Mouse (Mus musculus) spleen, embryonic (tissue): ENCODE results near the gene Rassf7.

Experiments used
- CTCF ChIA-PET: fragments of 350-600 bp; sonication (Branson Sonifier 250); formaldehyde crosslinking; loops from one replicate; lab custom pipeline; 2022; lab: Charles Lee

The Rassf7 gene

DNA sequence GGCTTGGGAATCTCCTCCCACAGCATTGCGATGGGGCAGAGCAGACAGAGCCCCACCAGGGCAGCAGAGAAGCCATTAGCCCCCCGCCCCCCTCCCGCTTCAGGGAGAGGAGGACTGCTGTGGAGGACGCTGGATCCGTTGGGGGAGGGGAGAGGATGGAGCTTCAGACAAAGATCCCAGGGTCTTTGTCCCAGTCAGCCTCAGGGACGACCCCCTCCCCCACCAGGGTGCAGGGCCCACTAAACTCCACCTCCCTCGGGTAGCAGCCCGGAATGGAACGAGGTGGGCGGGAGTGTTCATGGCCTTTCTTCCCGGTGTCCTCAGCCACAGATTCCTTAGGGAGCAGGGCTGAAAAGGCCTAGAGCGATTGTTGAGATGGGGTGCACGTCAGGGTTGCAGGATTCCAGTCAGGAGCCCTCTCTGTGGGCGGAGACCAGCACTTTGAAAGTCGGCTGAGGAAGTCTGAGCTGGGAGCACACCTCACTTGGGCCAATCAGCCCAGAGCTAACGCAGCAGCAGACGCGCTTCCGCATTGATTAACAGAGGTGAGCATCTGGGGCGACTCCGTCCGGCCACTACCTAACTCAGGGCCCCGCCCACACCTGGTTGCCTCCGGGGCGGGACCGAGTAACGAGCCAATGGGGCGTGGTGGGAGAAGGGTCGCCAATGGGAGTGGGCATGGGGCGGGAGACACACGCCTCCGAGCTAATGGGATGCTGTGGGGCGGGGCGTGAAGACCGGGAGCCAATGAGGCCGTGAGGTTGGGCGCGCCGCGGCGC, at the start of gene Rassf7:
TSS of gene Rassf7 (plus strand) at position 760 of the 779 bp plus-strand sequence.
- CTCF ChIA-PET: interaction anchor here (0.5 to 0.7 kb wide), 3 partner anchors 40 to 1247 kb away, joined by 3 to 10 read pairs (median 4); no protein-coding TSS in a partner anchor

DNA sequence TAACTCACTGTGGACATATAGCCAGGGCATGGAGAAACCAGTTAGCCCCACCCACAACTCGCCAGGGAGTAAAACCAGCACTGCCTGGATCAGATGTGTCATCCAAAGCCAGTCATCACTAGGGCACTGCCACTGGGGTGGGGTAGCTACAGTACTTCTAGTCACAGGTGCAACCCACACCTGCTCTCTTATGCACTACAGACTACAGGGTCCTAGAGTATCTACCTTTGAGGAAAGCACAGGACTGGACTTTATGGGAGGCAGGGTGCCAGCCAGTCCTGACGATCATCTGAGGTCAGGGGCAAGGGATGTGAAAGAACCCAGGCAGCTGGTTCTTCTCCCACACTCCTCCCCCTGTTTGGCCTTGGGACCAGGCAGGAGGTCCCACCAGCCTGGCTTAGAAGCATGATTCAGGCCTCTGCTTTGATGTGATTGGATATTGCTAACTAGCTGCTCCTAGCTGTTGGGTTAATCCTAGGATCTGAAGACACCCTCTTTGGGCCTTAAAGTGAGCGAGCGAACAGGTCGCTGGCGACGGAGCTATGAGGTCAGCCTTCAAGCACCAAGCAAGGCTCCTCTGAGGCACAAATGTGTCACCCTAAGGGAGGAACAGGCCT, 47.7 kb upstream of the Rassf7 start:
- CTCF ChIA-PET: interaction anchor here (0.5 kb wide), 1 partner anchor 147 kb away, joined by 11 read pairs; no protein-coding TSS in a partner anchor

DNA sequence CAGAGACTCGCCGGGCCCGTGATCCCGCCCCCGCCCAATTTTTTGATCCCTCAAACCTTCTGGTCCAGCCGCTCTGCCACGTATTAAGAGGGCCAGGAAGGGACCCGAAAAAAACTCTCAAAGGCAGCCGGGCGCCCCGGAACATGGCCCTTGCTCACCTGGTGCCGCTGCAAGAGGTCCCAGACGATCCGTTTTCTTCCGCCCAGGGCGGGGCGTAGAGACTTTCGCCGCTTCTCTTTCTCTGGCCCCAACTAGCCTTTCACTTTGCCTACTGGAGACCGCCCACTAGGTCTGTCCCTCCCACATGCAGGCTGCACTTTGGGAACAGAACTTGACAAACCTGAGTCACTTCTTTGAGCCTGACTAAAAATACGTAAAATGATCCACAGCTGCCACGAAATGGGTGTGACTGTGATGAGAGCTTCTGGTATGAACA, 47.1 kb upstream of the Rassf7 start:
- CTCF ChIA-PET: interaction anchor here (0.5 kb wide), 1 partner anchor 147 kb away, joined by 11 read pairs; no protein-coding TSS in a partner anchor

DNA sequence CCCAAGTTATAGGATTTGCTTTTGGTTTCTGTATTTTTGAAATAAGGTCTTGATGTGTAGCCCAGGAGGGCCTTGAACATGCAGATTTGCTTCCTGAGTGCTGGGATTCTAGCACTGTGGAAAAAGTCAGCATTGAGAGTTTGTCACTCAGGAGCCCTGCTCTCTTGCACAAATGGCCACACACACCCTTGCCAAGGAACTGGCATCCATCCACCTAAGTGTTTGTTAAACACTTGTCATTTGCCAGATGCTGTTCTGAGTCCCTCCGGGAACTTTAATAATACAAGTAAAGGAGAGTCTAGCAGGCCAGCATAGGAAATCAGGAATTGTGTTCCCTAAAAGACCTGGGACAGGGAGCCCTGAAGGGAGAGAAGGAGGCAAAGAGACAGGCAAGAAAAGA, 46.4 kb upstream of the Rassf7 start:
- CTCF ChIA-PET: no interaction called here

DNA sequence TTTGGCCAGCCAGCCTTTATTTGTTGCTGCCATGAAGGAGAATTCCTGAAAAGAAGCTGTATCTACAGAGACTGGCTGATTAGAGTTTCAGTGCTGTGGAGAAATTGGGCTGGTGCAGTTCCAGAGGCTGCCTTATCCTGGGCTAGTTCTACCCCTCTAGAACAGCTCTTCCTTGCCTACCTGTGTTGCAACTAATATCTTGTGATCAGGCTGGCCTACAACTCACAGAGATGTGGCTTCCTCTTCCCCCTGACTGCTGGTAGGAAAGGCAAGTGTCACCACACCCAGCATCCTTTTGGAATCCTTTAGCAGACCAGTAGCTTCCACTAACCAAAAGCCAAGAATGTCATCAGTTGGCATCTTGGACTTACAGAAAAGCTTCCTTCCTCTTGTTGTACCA, 45.8 kb upstream of the Rassf7 start:
- CTCF ChIA-PET: no interaction called here

DNA sequence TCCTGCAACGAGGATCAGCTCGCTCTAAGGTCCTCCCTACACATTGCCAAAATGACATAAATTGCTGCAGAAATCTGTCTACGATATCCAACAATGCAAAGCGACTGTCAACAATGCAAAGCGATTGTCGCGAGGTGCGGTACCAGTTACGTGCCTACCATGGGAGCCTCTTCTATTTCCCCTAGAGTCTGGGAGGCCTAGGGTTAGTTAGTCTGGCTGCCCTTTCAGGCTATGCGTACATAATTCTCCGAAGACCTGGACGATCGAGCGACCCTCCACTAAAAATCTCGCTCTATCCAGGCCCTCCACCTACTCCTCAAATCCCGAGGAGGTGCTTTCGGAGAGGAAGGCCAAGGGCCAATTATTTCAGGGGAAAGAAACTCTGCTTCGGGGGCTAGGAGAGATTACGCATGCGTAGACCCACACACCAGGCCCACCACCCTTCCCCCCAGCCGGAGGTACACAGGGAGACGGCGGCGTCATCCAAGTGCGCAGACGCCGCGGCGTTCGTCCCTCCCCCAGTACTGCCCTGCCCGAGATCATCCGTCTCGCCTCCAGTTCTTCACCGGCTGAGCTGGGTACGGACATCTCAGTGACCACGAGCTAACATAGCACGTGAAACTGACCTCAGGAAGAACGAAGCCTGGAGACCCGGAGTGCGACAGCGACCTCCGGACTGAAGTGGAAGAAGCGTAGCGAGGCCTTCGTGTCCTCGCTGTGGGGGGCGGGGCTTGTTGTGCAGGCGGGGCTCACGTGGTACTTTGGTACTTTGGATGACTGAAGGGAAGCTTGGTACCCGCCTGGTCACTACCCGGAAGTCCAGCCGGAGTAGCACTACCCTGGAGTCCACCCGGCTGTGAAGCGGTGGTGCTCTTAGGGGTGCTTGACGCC, 43.3 kb upstream of the Rassf7 start, which contains the start of gene Rnh1:
TSS of gene Rnh1 (minus strand) at position 742 of the 891 bp plus-strand sequence.
- CTCF ChIA-PET: interaction anchor here (0.8 kb wide), 1 partner anchor 731 kb away, joined by 3 read pairs; no protein-coding TSS in a partner anchor

DNA sequence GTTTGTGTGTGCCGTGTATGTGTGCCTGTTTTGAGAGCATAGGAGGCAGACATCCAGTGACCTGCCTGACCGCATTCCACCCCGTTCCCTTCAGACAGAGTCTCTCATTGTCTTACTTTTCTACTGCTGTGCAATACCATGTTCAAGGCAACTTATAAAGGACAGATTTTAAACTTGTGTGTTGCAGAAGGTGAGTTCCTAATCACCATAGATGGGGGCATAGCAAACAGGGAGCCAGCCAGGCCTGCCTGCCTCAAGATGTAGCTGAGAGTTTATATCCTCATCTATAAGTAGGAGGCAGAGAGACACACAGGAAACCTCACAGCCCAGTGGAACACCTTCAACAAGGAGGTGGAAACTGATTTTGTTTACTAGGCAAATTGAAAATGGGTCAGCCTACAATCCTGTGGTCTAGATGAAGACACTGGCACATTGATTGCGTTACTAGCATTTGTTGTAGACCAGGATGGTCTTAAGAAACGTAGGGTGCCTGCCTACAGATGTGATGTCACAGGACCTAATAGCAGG, 42.3 kb upstream of the Rassf7 start:
- CTCF ChIA-PET: interaction anchor here (0.6 kb wide), 1 partner anchor 696 kb away, joined by 3 read pairs; no protein-coding TSS in a partner anchor

DNA sequence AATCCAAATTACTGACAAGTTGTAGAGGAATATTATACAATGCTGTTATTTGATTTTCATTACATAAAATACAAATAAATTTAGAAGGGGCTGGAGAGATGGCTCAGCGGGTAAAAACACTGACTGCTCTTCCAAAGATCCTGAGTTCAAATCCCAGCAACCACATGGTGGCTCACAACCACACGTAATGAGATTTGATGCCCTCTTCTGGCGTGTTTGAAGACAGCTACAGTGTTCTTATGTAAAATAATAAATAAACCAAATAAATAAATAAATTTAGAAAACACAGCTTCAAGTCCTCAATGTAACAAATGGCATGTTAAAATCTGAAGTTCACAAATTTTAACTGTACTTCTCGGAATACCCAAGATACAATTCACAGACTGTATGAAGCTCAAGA, 40.6 kb upstream of the Rassf7 start:
- CTCF ChIA-PET: interaction anchor here (0.6 to 1.3 kb wide), 4 partner anchors 40 to 273 kb away, joined by 3 to 14 read pairs (median 4); no protein-coding TSS in a partner anchor

DNA sequence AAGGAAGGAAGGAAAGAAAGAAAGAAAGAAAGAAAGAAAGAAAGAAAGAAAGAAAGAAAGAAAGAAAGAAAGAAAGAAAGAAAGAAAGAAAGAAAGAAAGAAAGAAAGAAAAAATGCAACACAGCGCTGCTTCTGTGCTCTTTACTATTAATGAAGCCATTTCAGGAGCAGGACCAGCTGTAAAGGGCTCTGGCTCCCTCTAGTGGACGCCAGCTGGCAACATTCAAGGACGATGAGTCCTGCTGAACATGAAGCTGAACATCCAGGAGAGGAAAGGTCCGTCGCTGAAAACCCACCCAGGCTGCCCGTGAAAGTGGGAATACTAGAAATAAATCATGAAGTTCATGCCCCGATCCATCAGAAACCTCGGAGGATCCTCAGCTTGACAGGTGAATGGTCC, 39.5 kb upstream of the Rassf7 start:
- CTCF ChIA-PET: interaction anchor here (0.6 to 1.3 kb wide), 4 partner anchors 103 to 234 kb away, joined by 3 to 7 read pairs (median 4); no protein-coding TSS in a partner anchor

DNA sequence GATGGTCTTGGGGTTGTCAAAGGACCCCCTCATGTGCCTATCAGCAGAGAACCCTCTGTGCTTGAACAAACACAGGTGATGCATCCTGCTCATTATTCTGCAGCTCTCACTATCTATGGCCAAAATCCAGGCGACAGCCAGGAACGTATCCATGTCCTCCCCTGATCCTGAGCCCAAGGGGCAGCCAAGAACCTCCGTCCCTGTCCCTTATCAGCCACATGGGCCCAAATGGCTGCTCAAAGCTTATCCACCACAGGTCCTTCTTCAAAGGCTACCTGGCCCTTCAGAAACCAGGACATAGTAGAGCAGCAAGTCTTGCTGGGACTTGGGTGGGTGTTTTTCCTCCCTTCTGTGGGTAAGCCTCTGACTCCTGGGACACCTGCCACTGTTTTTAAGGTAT, 27.5 kb upstream of the Rassf7 start:
- CTCF ChIA-PET: no interaction called here

DNA sequence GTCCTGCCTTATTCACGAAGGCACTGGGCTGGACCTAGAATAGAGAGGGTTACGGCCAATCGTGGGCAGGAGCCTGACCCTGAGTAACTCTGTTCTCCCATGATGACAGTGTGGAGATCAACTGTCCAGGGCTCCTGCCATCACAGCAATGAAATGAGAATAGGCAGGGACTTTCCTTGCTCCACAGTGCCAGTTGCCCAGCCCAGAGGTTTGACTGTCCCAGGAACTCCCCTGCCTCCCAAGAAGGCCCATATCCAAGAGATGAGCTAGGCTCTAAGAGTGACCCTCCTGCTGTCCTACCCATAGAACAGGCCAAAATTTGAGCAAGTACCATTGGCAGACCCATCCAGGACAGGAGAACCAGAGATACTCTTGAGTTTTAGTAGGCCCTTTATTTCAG, 26.9 kb upstream of the Rassf7 start:
- CTCF ChIA-PET: no interaction called here

DNA sequence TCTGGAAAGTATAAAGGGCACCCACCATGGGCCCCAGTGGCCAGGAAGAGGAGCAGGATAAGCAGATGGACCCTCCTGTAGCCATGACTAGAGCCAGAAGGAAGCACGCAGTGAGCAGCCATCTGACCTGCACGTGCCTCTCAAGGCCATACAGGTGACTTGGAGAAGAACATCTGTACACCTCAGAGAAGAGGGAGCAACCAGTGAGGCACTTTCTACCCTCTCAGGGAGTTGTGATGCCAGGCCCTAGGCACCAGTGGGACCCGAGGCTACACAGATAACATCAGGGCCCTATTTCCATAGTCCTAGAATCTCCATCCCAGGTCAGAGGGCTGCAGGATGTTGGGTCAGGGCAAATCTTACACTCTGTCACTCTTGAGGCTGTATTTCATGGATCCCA, 25.4 kb upstream of the Rassf7 start:
- CTCF ChIA-PET: no interaction called here

DNA sequence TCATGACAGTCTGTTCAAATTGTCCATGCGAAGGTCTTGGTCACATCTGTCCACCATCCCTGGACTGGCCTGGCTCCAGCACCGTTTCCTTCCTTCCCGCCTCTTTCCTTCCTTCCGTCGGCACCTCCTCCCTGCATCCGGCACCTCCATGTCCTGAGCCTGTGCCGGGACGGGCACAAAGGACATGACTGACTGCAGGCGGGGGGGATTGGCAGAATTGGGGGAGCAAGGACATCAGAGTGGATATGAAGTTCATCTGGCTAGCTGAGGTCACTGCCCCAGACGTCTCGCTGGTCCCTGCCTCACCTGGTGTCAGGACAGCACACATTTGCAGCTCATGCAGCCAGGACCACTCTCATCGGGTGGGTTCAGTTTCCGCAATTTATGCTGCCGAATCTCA, 24.6 kb upstream of the Rassf7 start:
- CTCF ChIA-PET: no interaction called here

DNA sequence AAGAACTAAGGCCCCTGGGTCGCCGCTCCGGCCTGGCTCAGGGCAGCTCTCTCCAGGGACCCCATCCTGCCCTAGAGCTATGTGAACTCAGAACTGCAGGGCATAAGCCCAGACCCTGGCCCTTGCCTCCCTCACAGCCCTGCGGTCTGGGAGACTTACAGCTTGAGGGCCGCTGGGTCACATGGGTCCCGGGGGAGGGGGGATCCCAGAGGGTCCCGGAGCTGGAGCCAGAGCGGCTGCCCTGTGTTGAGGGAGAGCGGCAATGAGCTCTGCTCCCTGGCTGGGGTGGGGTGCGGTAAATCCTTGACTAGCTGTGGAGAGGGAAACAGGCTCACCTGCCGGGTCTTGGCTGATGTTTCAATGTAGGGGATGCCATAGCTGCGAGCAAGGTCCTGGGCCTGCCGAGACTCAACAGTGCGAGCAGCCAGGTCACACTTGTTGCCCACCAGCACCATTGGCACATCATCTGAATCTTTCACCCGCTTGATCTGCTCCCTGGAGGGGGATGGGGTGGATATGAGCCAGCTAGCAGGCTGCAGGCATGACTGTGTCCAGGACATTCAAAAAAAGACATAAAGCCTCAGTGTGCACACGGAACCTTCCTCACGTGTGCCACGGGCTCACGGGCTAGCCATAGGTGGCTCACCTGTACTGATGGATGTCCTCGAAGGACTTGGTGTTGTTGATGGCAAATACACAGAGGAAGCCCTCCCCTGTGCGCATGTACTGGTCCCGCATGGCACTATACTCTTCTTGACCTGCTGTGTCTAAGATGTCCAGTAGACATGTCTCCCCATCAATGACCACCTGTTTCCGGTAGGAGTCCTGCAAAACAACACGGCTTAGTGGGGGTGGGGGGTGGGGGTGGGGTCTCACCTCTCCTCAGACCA, 23.6 kb upstream of the Rassf7 start:
- CTCF ChIA-PET: no interaction called here

DNA sequence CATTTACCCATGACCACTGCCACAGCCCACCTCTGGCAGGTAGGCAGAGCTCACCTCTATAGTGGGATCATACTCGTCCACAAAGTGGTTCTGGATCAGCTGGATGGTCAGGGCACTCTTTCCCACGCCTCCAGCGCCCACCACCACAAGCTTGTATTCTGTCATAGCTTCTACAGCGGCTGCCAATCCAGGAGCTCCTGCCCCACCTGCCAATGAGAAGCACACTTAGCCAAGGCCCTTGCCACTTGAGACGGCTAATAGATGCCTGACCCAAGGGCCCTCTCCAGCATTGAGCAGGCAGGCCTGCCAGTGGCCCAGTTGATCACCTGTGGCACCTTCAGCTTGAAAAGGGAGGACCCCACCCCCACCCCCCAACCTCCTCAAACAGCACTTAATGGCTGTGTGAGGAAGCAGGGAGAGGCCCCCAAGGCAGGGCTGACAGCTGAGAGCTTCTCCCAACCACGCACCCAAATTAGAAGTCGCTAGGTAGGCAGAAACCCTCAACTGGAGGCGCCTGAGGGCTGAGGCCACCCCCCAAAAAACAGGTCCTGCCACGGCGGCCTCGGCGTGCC, 22.8 kb upstream of the Rassf7 start:
- CTCF ChIA-PET: no interaction called here

DNA sequence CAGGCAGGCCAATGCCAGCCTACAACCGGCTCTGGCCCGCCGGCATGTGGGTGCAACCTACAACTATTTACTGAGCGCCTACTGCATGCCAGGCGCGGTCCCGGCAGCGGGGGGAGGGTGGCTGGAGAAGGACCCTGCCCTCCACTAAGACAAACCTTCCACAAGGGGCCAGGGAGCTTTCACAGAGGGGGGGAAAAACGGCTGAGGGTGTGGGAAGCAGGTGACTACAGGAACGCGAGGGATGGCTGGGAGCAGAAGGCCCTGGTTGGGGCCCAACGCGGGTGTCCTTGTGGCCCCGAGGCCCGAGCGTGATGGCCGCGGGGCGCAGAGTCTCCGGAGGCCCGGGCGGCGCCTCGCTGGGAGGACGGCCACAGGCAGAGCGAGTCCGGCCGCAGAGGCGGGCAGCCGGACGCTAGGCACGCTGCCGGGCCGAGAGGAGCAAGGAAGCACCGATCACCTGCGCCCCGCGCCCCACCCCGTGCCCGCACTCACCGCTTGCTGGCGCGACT, 22.3 kb upstream of the Rassf7 start:
- CTCF ChIA-PET: no interaction called here

DNA sequence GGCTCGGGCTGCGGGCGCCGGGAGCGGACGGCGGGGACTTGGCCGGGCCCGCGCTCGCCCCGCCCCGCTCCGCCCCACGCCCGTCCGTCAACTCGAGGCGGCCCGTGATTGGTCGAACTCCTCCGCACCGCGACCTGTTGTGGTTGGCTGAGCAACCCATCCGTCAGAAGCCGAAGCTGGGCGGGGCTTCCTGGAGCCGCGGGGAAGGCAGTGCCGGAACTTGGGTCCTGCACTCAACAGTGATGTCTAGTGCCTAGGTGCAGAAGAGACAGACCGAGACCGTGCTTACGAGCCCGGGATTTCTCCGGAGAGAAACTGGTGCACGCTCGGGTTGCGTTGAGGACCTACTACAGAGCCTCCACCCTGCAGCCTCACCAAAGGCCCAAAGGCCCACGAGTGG, 21.7 kb upstream of the Rassf7 start, which contains the start of the genes Hras and Lrrc56:
TSS of gene Hras (minus strand) at position 58 of the 400 bp plus-strand sequence.
TSS of gene Lrrc56 (plus strand) at position 210 of the 400 bp plus-strand sequence.
- CTCF ChIA-PET: no interaction called here

DNA sequence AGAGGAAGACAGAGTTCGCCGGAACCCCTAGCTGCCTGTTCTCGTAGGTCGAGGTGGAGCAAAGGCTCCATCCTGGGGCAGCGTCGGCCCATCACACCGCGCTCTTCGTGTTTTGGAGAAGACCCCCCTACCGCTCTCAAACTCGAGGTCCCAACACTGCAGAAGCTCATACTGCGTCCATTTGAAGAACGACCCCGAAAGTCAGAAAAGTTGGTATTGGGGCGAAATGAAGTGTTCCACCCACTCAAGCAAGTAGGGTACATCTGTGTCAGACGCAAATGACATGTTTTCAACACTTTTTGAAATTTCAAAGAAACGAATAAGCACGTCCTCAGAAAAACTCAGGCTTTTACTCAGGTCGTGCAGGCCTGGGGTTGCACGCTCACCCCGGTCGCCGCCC, 21.3 kb upstream of the Rassf7 start:
- CTCF ChIA-PET: interaction anchor here (0.7 kb wide), 1 partner anchor 246 kb away, joined by 3 read pairs; no protein-coding TSS in a partner anchor

DNA sequence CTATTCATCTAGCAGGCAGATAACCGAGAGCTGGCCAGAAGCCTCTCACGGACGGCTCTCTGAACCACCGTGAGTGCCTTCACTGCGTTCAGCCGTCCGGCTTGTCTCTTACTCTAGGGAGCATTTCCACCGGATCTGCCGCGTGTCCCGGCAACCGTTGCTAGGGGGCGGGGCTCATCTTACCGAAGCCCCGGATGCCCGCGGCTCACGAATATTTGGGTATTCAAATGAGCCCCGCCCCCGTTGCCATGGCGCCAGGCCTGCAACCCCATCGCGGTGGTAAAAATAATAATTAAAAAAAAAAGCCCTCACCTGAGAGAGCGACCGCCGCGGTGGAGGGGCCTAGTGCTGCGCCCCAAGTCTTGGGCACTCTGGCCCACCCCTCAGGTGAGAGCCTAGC, 20.8 kb upstream of the Rassf7 start:
- CTCF ChIA-PET: interaction anchor here (0.7 kb wide), 1 partner anchor 246 kb away, joined by 3 read pairs; no protein-coding TSS in a partner anchor
